Mouse (Mus musculus) myocyte (in vitro differentiated cells): ENCODE measurements around the gene Cse1l.

Source experiments
- CEBPB ChIP-seq: IDR thresholded peaks from 2 replicates; pipeline ENCODE4 v1.6.1; 2011; ENCODE audit warnings: mild to moderate bottlenecking, moderate library complexity; ENCODE audit not compliant: poor library complexity, insufficient read depth, severe bottlenecking
- E2F4 ChIP-seq: IDR thresholded peaks from one replicate; pipeline ENCODE4 v1.6.1; 2011; ENCODE audit warnings: mild to moderate bottlenecking, control low read depth, moderate library complexity; ENCODE audit not compliant: insufficient read depth
- MAX ChIP-seq: IDR thresholded peaks from one replicate; pipeline ENCODE4 v1.6.1; 2011; ENCODE audit warnings: low read depth, mild to moderate bottlenecking, control low read depth
- MYOD1 ChIP-seq, 3 experiments: IDR thresholded peaks; one replicate each; pipeline ENCODE4 v1.6.1; 2011; ENCODE audit warnings: control low read depth in 2 of 3, low read depth in 2 of 3, mild to moderate bottlenecking in 2 of 3, moderate library complexity in 1 of 3; ENCODE audit not compliant: insufficient read length in 2 of 3, control insufficient read depth in 1 of 3
- MYOG ChIP-seq, 3 experiments: IDR thresholded peaks; one replicate each; pipeline ENCODE4 v1.6.1; 2011; ENCODE audit warnings: control low read depth in 2 of 3, low read depth in 2 of 3, mild to moderate bottlenecking in 2 of 3; ENCODE audit not compliant: insufficient read length in 2 of 3, control insufficient read depth in 1 of 3, insufficient read depth in 1 of 3
- POLR2A ChIP-seq: IDR thresholded peaks from one replicate; pipeline ENCODE4 v1.6.1; 2011; ENCODE audit warnings: low read depth, mild to moderate bottlenecking, control low read depth, moderate library complexity; ENCODE audit not compliant: insufficient read length
- POLR2AphosphoS2 ChIP-seq: IDR thresholded peaks from one replicate; pipeline ENCODE4 v1.6.1; 2011; ENCODE audit warnings: low read depth, control low read depth; ENCODE audit not compliant: insufficient read length
- REST ChIP-seq: IDR thresholded peaks from one replicate; pipeline ENCODE4 v1.6.1; 2011; ENCODE audit warnings: mild to moderate bottlenecking, control low read depth, moderate library complexity; ENCODE audit not compliant: insufficient read depth, insufficient read length
- SRF ChIP-seq: IDR thresholded peaks from one replicate; pipeline ENCODE4 v1.6.1; 2011; ENCODE audit warnings: low read depth; ENCODE audit not compliant: control insufficient read depth, insufficient read length
- TCF12 ChIP-seq: IDR thresholded peaks from one replicate; pipeline ENCODE4 v1.6.1; 2011; ENCODE audit warnings: mild to moderate bottlenecking, control low read depth; ENCODE audit not compliant: poor library complexity, insufficient read depth, severe bottlenecking
- TCF3 ChIP-seq: IDR thresholded peaks from one replicate; pipeline ENCODE4 v1.6.1; 2011; ENCODE audit warnings: low read depth, control low read depth; ENCODE audit not compliant: insufficient read length
- USF1 ChIP-seq: IDR thresholded peaks from one replicate; pipeline ENCODE4 v1.6.1; 2011; ENCODE audit warnings: low read depth, mild to moderate bottlenecking, control low read depth, moderate library complexity

- no peak for TF ChIP-seq USF1
- TF ChIP-seq POLR2A, result no peak
- TF ChIP-seq POLR2AphosphoS2, result no peak
- TF ChIP-seq MAX, result no peak
- TF ChIP-seq TCF12, result no peak
- TF ChIP-seq TCF3, result no peak
- TF ChIP-seq MYOG (IDR thresholded peaks at IDR 0.05; ENCODE audit: control insufficient read depth in 1 of 3, insufficient read depth in 1 of 3, insufficient read length in 2 of 3, low read depth in 2 of 3), result no peak
- TF ChIP-seq MYOD1 (IDR thresholded peaks at IDR 0.05; ENCODE audit: control insufficient read depth in 1 of 3, insufficient read length in 2 of 3, low read depth in 2 of 3), result no peak
- TF ChIP-seq REST, result no peak
- no peak for TF ChIP-seq E2F4
- TF ChIP-seq SRF, result no peak
- no peak for TF ChIP-seq CEBPB
Observed at GRCm38 (mm10) chr2:166990861-166991260, 85.0 kb downstream of the Cse1l start.
